Mouse (Mus musculus) intestine, postnatal 0 days (tissue): Measurements from ENCODE around the gene Fcer1g. TPM values are rescaled to one million over a fixed set of nuclear protein-coding genes. Genes with fewer than 3 reads are reported as not detected.

Experiments used
- ATAC-seq: fragments of 200-750 bp; cut with Nextera tagmentation; 2 replicates; pipeline ENCODE4 v1.8.0; 2017; ENCODE audit warnings: mild to moderate bottlenecking, moderate TSS enrichment, moderate library complexity
- H3K27ac ChIP-seq: fragments of 300-500 bp; sonication (generic); 2 replicates; pipeline ENCODE4 v1.5.1; 2014; ENCODE audit warnings: mild to moderate bottlenecking, low read depth, low read length, moderate library complexity
- H3K27me3 ChIP-seq: fragments of 300-500 bp; sonication (generic); replicated peaks from 2 replicates; pipeline ENCODE4 v1.6.1; 2014; ENCODE audit warnings: low read length, mixed read lengths; ENCODE audit not compliant: control insufficient read depth, insufficient read depth
- H3K36me3 ChIP-seq: fragments of 300-500 bp; sonication (generic); 2 replicates; pipeline ENCODE4 v1.6.1; 2014; ENCODE audit warnings: mild to moderate bottlenecking, moderate library complexity; ENCODE audit not compliant: control insufficient read depth, insufficient read depth
- H3K4me1 ChIP-seq: fragments of 300-500 bp; sonication (generic); replicated peaks from 2 replicates; pipeline ENCODE4 v1.6.1; 2014; ENCODE audit warnings: antibody characterized with exemption, low read length, mixed read lengths; ENCODE audit not compliant: control insufficient read depth, insufficient read depth
- H3K4me2 ChIP-seq: fragments of 300-500 bp; sonication (generic); replicated peaks from 2 replicates; pipeline ENCODE4 v1.6.1; 2014; ENCODE audit warnings: low read depth, mild to moderate bottlenecking, moderate library complexity
- H3K4me3 ChIP-seq: fragments of 300-500 bp; sonication (generic); 2 replicates; pipeline ENCODE4 v1.5.1; 2014; ENCODE audit warnings: low read depth, low read length
- H3K9ac ChIP-seq: fragments of 300-500 bp; sonication (generic); 2 replicates; pipeline ENCODE4 v1.6.1; 2014; ENCODE audit warnings: mild to moderate bottlenecking, low read depth, low read length
- H3K9me3 ChIP-seq: fragments of 300-500 bp; sonication (generic); 2 replicates; pipeline ENCODE4 v1.6.1; 2016; ENCODE audit warnings: mixed run types; ENCODE audit not compliant: control insufficient read depth
- CTCF ChIP-seq: sonication (generic); IDR thresholded peaks from 2 replicates; pipeline ENCODE4 v1.5.1; 2016; ENCODE audit warnings: low read depth, mild to moderate bottlenecking, control low read depth, antibody characterized with exemption, moderate library complexity
- WGBS: fragments of 180-500 bp; shearing (Covaris S2); extraction: QIAGEN DNeasy Blood & Tissue Kit; methylation state at CpG from one replicate; pipeline ENCODE4 v1.1.7; 2014; 5-methylcytosine and 5-hydroxymethylcytosine counted together
- polyA plus RNA-seq: library from polyadenylated mRNA; unstranded; fragments of >200 nt; fragmentation: Nextera tagmentation; extraction: Ambion mirVana; gene quantifications from 2 replicates; pipeline ENCODE4 v1.2.1, GENCODE M21; 2015

Fcer1g gene
- polyA plus RNA-seq, 1 experiment from 2014 or later = 47.7 TPM

- Histone ChIP-seq H3K36me3 (peaks cover 40% of the 10 kb centered on the region), H3K27me3 (no peaks in the 10 kb centered on the region), H3K4me1 (no peaks in the 10 kb centered on the region), H3K9ac (no peak overlapping the region), H3K27ac (no peak overlapping the region), H3K9me3 (no peaks in the 10 kb centered on the region), H3K4me3 (no peak overlapping the region), H3K4me2 (no peak overlapping the region)
- no peak for TF ChIP-seq CTCF
- 77% methylated on average over 5 of the region's 5 CpGs for WGBS
- ATAC-seq = no peak
These were observed 1.8 kb downstream of the Fcer1g start for GRCm38 (mm10) chr1:171232348-171232747.

GRCm38 (mm10) chr1:171231844-171232243 is 2.3 kb downstream of the Fcer1g start:
- H3K36me3 ChIP-seq = peaks cover 35% of the 10 kb centered on the region
- H3K9ac ChIP-seq = no peak overlapping the region
- no peak overlapping the region for H3K27ac ChIP-seq
- H3K9me3 ChIP-seq = no peaks in the 10 kb centered on the region
- H3K4me1 ChIP-seq = no peaks in the 10 kb centered on the region
- no peak overlapping the region for H3K4me2 ChIP-seq
- H3K27me3 ChIP-seq = no peaks in the 10 kb centered on the region
- no peak overlapping the region for H3K4me3 ChIP-seq
- no peak for ATAC-seq
- WGBS = 73% methylated on average over 4 of the region's 4 CpGs
- no peak for TF ChIP-seq CTCF

- TF ChIP-seq CTCF = no peak
- WGBS = 61% methylated on average over 3 of the region's 3 CpGs
- Histone ChIP-seq H3K36me3 (peaks cover 18% of the 10 kb centered on the region), H3K27ac (no peak overlapping the region), H3K27me3 (no peaks in the 10 kb centered on the region), H3K9ac (no peak overlapping the region), H3K4me2 (no peak overlapping the region), H3K4me3 (no peak overlapping the region), H3K9me3 (no peaks in the 10 kb centered on the region), H3K4me1 (no peaks in the 10 kb centered on the region)
- 0 out of 2 replicates have a peak, but pooled peaks have one; percentile 32 for ATAC-seq
These were observed 4.0 kb downstream of the Fcer1g start for GRCm38 (mm10) chr1:171230215-171230614.

GRCm38 (mm10) chr1:171229750-171230149 is 4.4 kb downstream of the Fcer1g start:
- Histone ChIP-seq H3K4me2 (no peak overlapping the region), H3K4me3 (no peak overlapping the region), H3K9me3 (no peaks in the 10 kb centered on the region), H3K27ac (no peak overlapping the region), H3K4me1 (no peaks in the 10 kb centered on the region), H3K36me3 (peaks cover 14% of the 10 kb centered on the region), H3K9ac (no peak overlapping the region), H3K27me3 (no peaks in the 10 kb centered on the region)
- ATAC-seq = no peak
- no peak for TF ChIP-seq CTCF
- 74% methylated on average over 6 of the region's 6 CpGs for WGBS

- no peaks in the 10 kb centered on the region for H3K27me3 ChIP-seq
- WGBS = 93% methylated on average over 1 of the region's 1 CpGs
- no peak overlapping the region for H3K27ac ChIP-seq
- no peak overlapping the region for H3K4me3 ChIP-seq
- H3K4me2 ChIP-seq = no peak overlapping the region
- no peak overlapping the region for H3K9ac ChIP-seq
- no peak for ATAC-seq
- no peaks in the 10 kb centered on the region for H3K4me1 ChIP-seq
- no peak for TF ChIP-seq CTCF
- H3K9me3 ChIP-seq = no peaks in the 10 kb centered on the region
- no peaks in the 10 kb centered on the region for H3K36me3 ChIP-seq
These were observed 6.3 kb downstream of the Fcer1g start for GRCm38 (mm10) chr1:171227879-171228278.

- Histone ChIP-seq H3K27ac (no peak overlapping the region), H3K36me3 (no peaks in the 10 kb centered on the region), H3K4me2 (no peak overlapping the region), H3K4me1 (0 out of 2 replicates have a peak, but pooled peaks cover 2% of the 10 kb centered on the region), H3K4me3 (no peak overlapping the region), H3K9me3 (no peaks in the 10 kb centered on the region), H3K9ac (no peak overlapping the region), H3K27me3 (no peaks in the 10 kb centered on the region)
- TF ChIP-seq CTCF = no peak
- no peak for ATAC-seq
- 60% methylated on average over 4 of the region's 4 CpGs for WGBS
These were observed 7.4 kb downstream of the Fcer1g start for GRCm38 (mm10) chr1:171226780-171227179.

- no peaks in the 10 kb centered on the region for H3K27me3 ChIP-seq
- no peak within 1 kb of the TSS for H3K4me3 ChIP-seq
- peaks cover 7% of the 10 kb centered on the region for H3K36me3 ChIP-seq
- H3K4me2 ChIP-seq = no peak within 1 kb of the TSS
- H3K4me1 ChIP-seq = peaks cover 10% of the 10 kb centered on the region
- H3K9me3 ChIP-seq = no peaks in the 10 kb centered on the region
- ATAC-seq = no peak
- H3K27ac ChIP-seq = no peak within 1 kb of the TSS
- no peak for TF ChIP-seq CTCF
- 61% methylated on average over 5 of the region's 5 CpGs for WGBS
- H3K9ac ChIP-seq = no peak within 1 kb of the TSS
These were observed 9.3 kb downstream of the Fcer1g start, which contains the start of gene Apoa2 for GRCm38 (mm10) chr1:171224857-171225256. Gene Apoa2 (plus strand): TSS chr1:171225054.
